Comparison of ENCODE assay signal across 14 mouse cellular contexts in genomic region chr19:40509274-40509673, GRCm38 (mm10). TPM values are rescaled to one million over a fixed set of nuclear protein-coding genes. Genes with fewer than 3 reads are reported as not detected.
DNase-seq lines count a peak whose midpoint lies in the region; ATAC-seq and TF ChIP-seq lines count a peak whose summit lies in the region.
"Had no signal": no experiment of that assay in that cellular context is flagged by ENCODE, and none has a peak within 500 bp of the region (broad histone marks: within the 10 kb centered on the region; RNA-seq: fewer than 3 reads in every experiment).

No protein-coding gene starts in this region.

- WGBS in cerebellum, adult 2 months: 89% methylated on average over 2 of the region's 2 CpGs
- WGBS in hindbrain, embryonic 13.5 days: 72% methylated on average over 2 of the region's 2 CpGs
- WGBS in hindbrain, embryonic 12.5 days: 69% methylated on average over 2 of the region's 2 CpGs
- 75% methylated on average over 2 of the region's 2 CpGs for WGBS in lung, embryonic 14.5 days
- 81% methylated on average over 2 of the region's 2 CpGs for WGBS in liver, embryonic 15.5 days (ENCODE audit: insufficient replicate concordance)

- no peak overlapping the region for H3K4me3 ChIP-seq in cerebellum, adult 2 months (replicated peaks; ENCODE audit: insufficient read depth, low read depth, low read length)
- H3K4me3 ChIP-seq in hindbrain, embryonic 13.5 days: no peak overlapping the region
- H3K4me3 ChIP-seq in hindbrain, embryonic 12.5 days: no peak overlapping the region
- no peak overlapping the region for H3K4me3 ChIP-seq in lung, embryonic 14.5 days (ENCODE audit: low read depth, low read length)
- H3K4me3 ChIP-seq in liver, embryonic 15.5 days (replicated peaks): no peak overlapping the region
- H3K4me3 ChIP-seq: embryonic facial prominence, embryonic 13.5 days had no signal

- H3K36me3 ChIP-seq in hindbrain, embryonic 13.5 days: no peaks in the 10 kb centered on the region
- H3K36me3 ChIP-seq in hindbrain, embryonic 12.5 days: no peaks in the 10 kb centered on the region
- H3K36me3 ChIP-seq in lung, embryonic 14.5 days (ENCODE audit: insufficient read depth): no peaks in the 10 kb centered on the region
- H3K36me3 ChIP-seq in liver, embryonic 15.5 days (replicated peaks): 0 out of 2 replicates have a peak, but pooled peaks cover 3% of the 10 kb centered on the region
- H3K36me3 ChIP-seq: embryonic facial prominence, embryonic 13.5 days had no signal

- no peak overlapping the region for H3K9ac ChIP-seq in hindbrain, embryonic 13.5 days
- H3K9ac ChIP-seq in hindbrain, embryonic 12.5 days: no peak overlapping the region
- H3K9ac ChIP-seq in lung, embryonic 14.5 days: no peak overlapping the region
- no peak overlapping the region for H3K9ac ChIP-seq in liver, embryonic 15.5 days
- H3K9ac ChIP-seq: embryonic facial prominence, embryonic 13.5 days had no signal

- peaks cover 11% of the 10 kb centered on the region for H3K4me1 ChIP-seq in cerebellum, adult 2 months (ENCODE audit: control insufficient read depth, insufficient read depth, low read length)
- H3K4me1 ChIP-seq in hindbrain, embryonic 13.5 days (replicated peaks): peaks cover 30% of the 10 kb centered on the region
- H3K4me1 ChIP-seq in hindbrain, embryonic 12.5 days: peaks cover 29% of the 10 kb centered on the region
- peaks cover 3% of the 10 kb centered on the region; the same call in 1 of the 2 replicates for H3K4me1 ChIP-seq in lung, embryonic 14.5 days (ENCODE audit: insufficient read depth)
- peaks cover 64% of the 10 kb centered on the region for H3K4me1 ChIP-seq in liver, embryonic 15.5 days (replicated peaks)

- H3K27me3 ChIP-seq in cerebellum, adult 2 months (ENCODE audit: control insufficient read depth, insufficient read depth, low read length): no peaks in the 10 kb centered on the region
- no peaks in the 10 kb centered on the region for H3K27me3 ChIP-seq in hindbrain, embryonic 13.5 days
- H3K27me3 ChIP-seq in hindbrain, embryonic 12.5 days: no peaks in the 10 kb centered on the region
- no peaks in the 10 kb centered on the region for H3K27me3 ChIP-seq in lung, embryonic 14.5 days (ENCODE audit: insufficient read depth, low read length)
- H3K27me3 ChIP-seq in liver, embryonic 15.5 days: no peaks in the 10 kb centered on the region
- H3K27me3 ChIP-seq: CH12.LX; embryonic facial prominence, embryonic 13.5 days had no signal

- H3K27ac ChIP-seq in cerebellum, adult 2 months (ENCODE audit: insufficient read depth, low read length): 0 out of 2 replicates have a peak overlapping the region, but pooled peaks have one; percentile 23
- H3K27ac ChIP-seq in hindbrain, embryonic 13.5 days: peak overlapping the region; percentile 36; the same call in 1 of the 2 replicates
- no peak overlapping the region for H3K27ac ChIP-seq in hindbrain, embryonic 12.5 days
- H3K27ac ChIP-seq in lung, embryonic 14.5 days (ENCODE audit: low read depth): no peak overlapping the region
- H3K27ac ChIP-seq in liver, embryonic 15.5 days (replicated peaks): peak overlapping the region; percentile 14
- H3K27ac ChIP-seq: embryonic facial prominence, embryonic 13.5 days; macrophage had no signal

- no peaks in the 10 kb centered on the region for H3K9me3 ChIP-seq in hindbrain, embryonic 13.5 days
- 0 out of 2 replicates have a peak, but pooled peaks cover 4% of the 10 kb centered on the region for H3K9me3 ChIP-seq in hindbrain, embryonic 12.5 days (replicated peaks)
- no peaks in the 10 kb centered on the region for H3K9me3 ChIP-seq in lung, embryonic 14.5 days (ENCODE audit: low read depth, low read length)
- H3K9me3 ChIP-seq in liver, embryonic 15.5 days (replicated peaks): no peaks in the 10 kb centered on the region

- TF ChIP-seq POLR2A in cerebellum, adult 2 months (IDR thresholded peaks at IDR 0.05; ENCODE audit: borderline replicate concordance, insufficient read depth, low read length): no peak

- no peak for TF ChIP-seq CTCF in cerebellum, adult 2 months (IDR thresholded peaks at IDR 0.05; ENCODE audit: borderline replicate concordance, insufficient read depth, low read depth, low read length)
- 0 out of 2 replicates have a peak, but pooled peaks have one; percentile 8 for TF ChIP-seq CTCF in lung, embryonic 14.5 days (IDR thresholded peaks at IDR 0.05; ENCODE audit: low read depth)

- no peak for ATAC-seq in hindbrain, embryonic 13.5 days (ENCODE audit: low FRiP score)
- ATAC-seq in hindbrain, embryonic 12.5 days (ENCODE audit: low FRiP score): no peak
- no peak for ATAC-seq in lung, embryonic 14.5 days (ENCODE audit: insufficient read depth)
- ATAC-seq in liver, embryonic 15.5 days (ENCODE audit: insufficient read depth): no peak

- DNase-seq in cerebellum, adult 2 months: no peak
- DNase-seq in cerebellum, postnatal 14 days: no peak
- DNase-seq in lung, embryonic 14.5 days: no peak
- no peak for DNase-seq in lung, postnatal 36 days
- DNase-seq in gastrocnemius, adult 8-10 months (ENCODE audit: low spot score in 2 of 2): no peak
- DNase-seq: heart, postnatal 36 days; kidney, adult 18-20 months; right cerebral cortex, postnatal 25 days had no signal

- H3K4me2 ChIP-seq in hindbrain, embryonic 13.5 days: no peak overlapping the region
- H3K4me2 ChIP-seq in hindbrain, embryonic 12.5 days (replicated peaks): no peak overlapping the region
- no peak overlapping the region for H3K4me2 ChIP-seq in lung, embryonic 14.5 days
- no peak overlapping the region for H3K4me2 ChIP-seq in liver, embryonic 15.5 days
- H3K4me2 ChIP-seq: embryonic facial prominence, embryonic 13.5 days had no signal

RNA-seq across cellular contexts. Expression of gene Sorbs1, which starts 4.3 kb away (rescaled TPM):
- 79.3 and 92.5 TPM in 2 replicates for polyA plus RNA-seq in cerebellum, adult 2 months (2012; rRNA removed)
- polyA plus RNA-seq in hindbrain, embryonic 13.5 days (2015; fragmentation: Nextera tagmentation; extraction: Ambion mirVana): 96.3 and 100 TPM in 2 replicates
- 101 and 106 TPM in 2 replicates for polyA plus RNA-seq in hindbrain, embryonic 12.5 days (2016; fragmentation: Nextera tagmentation; extraction: Ambion mirVana)
- 46.6 and 50.7 TPM in 2 replicates for polyA plus RNA-seq in lung, embryonic 14.5 days (2014; fragmentation: Nextera tagmentation; extraction: Ambion mirVana)
- 34.9 and 36.7 TPM in 2 replicates for polyA plus RNA-seq in liver, embryonic 15.5 days (2015; fragmentation: Nextera tagmentation; extraction: Ambion mirVana)
- total RNA-seq in gastrocnemius, adult 8-10 months (2022): 100 to 1,000 TPM; 169 to 173 (median 171) TPM

Comparison
In these comparisons a context has a peak if more than half of its experiments do, and no peak if none do; other contexts are left out.
1. H3K27ac ChIP-seq: peak in cerebellum, adult 2 months (single experiment), hindbrain, embryonic 13.5 days (single experiment) and liver, embryonic 15.5 days (single experiment); none in hindbrain, embryonic 12.5 days (single experiment) and lung, embryonic 14.5 days (single experiment).